Mouse (Mus musculus): ENCODE results near the gene Rapgef4.

Gene Rapgef4

GRCm38 (mm10) chr2:72269651-72270341, 288.8 kb downstream of the Rapgef4 start:
- no peak for DNase-seq (ENCODE audit: low spot score in 2 of 2)

- no peak for DNase-seq (ENCODE audit: low spot score in 2 of 2)
Measured at GRCm38 (mm10) chr2:72278247-72278873, 297.3 kb downstream of the Rapgef4 start.

DNA sequence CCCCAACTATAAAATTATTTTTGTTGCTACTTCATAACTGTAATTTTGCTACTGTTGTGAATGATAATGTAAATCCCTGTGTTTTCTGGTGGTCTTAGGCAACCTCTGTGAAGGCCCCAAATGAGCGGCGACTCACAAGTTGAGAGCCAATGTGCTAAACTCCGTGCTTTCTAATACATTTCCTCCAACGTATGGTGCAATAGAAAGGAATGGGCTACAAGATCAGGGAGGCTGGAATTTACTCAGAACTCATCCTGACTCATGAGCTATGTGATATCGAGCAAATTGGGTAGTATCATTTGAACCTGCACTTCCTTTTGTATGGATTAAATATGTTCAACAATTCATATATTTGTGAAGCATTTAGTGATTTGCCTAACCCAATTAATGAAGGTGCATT, 299.5 kb downstream of the Rapgef4 start:
- DNase-seq (ENCODE audit: low spot score in 2 of 2), result no peak

DNA sequence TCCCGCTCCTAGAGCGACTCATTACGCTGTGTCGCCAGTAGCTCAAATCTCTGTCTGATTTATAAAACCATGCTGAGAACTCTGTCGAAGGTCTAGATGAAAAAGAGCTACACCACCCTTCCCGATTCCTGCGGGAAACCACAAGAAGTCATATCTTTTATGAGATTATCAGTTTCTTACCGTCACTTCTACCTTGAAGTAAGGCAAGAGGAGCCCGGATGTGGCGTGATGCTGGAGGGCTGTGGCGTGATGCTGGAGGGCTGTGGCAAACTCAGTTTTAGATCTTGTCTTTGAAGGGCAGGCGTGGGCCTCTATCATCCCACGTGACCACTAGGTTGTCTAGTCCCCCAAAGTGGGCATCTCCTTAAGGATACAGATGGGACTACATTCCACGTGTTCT, 300.9 kb downstream of the Rapgef4 start:
- no peak for DNase-seq (ENCODE audit: low spot score in 2 of 2)

GRCm38 (mm10) chr2:72282733-72283132, 301.7 kb downstream of the Rapgef4 start:
- no peak for DNase-seq (ENCODE audit: low spot score in 2 of 2)

DNA sequence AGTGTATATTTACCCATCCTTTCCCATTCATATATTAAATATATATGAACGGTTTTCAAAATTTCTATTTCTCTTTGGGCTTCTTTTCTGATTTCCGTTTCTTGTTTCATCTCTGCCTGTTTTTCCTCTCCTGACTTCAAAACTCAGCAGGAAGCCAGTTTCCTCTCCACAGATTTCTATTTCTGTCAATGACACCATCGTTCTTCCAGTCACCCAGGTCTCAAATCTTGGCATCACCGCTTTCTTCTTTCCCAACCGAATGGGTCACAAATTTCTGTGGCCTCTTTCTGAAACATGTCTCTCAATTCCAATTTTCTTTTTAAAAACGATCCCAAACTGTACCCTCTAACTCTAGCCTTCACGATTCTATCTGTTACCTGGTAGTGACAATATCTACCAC, 303.6 kb downstream of the Rapgef4 start:
- DNase-seq (ENCODE audit: low spot score in 2 of 2), result no peak

GRCm38 (mm10) chr2:72285256-72285887, 304.3 kb downstream of the Rapgef4 start, which contains the start of gene Map3k20:
Map3k20 (plus strand) TSS chr2:72285637.
- DNase-seq (ENCODE audit: low spot score in 2 of 2), result peak; percentile 24 to 28

DNA sequence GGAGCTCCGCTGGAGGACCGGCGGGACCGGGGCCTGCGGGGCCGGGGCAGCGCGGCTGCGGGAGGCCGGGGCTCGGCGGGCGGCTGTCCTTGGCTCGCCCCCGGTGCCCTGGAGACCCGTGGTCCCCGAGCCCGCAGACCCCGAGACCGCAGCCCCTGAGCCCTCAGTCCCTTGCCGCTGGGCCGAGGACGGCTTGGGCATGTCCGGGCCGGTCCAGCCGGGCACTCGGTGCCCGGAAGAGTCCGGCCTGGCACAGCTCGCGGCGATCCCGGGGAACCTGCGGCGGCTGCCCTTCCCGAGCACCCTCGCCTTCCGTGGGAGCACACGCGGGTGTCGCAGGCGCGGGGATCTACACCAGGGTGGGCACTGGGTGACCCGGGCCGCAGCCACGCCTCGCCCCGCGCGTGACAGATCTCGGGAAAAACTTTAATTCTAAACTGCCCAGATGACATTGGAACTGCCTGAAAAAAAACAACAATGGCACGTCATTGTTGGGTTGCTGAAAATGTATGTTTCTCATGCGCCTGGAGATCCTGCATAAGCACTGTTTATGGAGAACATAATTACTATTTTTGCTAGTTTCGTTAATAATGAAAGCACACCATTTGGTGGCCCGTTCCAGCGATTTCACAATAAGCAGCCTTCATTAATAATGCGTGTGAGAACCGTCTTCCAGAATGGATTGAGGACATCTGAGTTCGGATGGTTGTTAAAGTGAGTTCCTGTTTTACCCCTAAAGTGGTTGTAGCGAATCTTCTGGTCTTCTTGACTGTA, 305.0 kb downstream of the Rapgef4 start:
- no peak for DNase-seq (ENCODE audit: low spot score in 2 of 2)

GRCm38 (mm10) chr2:72287142-72287541, 306.1 kb downstream of the Rapgef4 start:
- no peak for DNase-seq (ENCODE audit: low spot score in 2 of 2)

- DNase-seq (ENCODE audit: low spot score in 2 of 2), result no peak
Measured at GRCm38 (mm10) chr2:72288932-72289534, 308.0 kb downstream of the Rapgef4 start.

- DNase-seq (ENCODE audit: low spot score in 2 of 2), result no peak
Measured at GRCm38 (mm10) chr2:72291103-72291502, 310.1 kb downstream of the Rapgef4 start.

DNA sequence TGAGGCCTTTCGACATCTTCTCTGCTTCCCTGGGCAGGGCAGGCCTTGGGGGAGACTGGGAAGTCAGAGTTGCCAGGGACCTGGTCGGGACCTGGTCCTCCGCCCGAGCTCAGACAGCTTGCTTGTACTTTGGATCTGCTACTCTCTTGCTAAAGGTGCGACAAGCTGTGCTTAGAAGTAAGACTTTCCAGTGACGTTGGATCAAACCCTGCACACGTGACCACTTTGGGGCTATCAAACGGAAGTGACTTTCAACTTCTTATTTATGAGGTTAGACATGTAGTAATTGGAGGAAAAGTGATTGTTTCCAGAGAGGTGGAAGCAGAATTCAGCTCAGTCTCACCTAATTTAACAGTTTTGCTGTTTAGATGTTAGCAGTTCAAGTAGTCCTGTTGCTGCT, 311.5 kb downstream of the Rapgef4 start:
- DNase-seq (ENCODE audit: low spot score in 2 of 2), result no peak

DNA sequence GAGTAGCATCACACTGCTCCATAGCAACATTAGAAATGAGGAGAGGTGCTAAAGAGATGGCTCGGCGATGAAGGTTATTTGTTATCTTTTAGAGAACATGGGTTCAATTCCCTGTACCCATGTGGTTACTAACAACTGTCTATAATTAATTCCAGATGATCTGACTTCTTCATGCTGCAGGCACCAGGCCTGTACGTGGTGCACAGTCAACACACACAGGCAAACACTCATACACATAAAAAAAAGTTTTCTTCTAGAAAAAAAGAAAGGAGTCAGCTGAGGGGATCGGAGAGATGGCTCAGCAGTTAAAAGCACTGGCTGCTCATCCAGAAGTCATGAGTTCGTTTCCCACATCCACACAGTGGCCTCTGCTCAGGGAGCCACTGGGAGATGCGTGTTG, 314.0 kb downstream of the Rapgef4 start:
- no peak for DNase-seq (ENCODE audit: low spot score in 2 of 2)

DNA sequence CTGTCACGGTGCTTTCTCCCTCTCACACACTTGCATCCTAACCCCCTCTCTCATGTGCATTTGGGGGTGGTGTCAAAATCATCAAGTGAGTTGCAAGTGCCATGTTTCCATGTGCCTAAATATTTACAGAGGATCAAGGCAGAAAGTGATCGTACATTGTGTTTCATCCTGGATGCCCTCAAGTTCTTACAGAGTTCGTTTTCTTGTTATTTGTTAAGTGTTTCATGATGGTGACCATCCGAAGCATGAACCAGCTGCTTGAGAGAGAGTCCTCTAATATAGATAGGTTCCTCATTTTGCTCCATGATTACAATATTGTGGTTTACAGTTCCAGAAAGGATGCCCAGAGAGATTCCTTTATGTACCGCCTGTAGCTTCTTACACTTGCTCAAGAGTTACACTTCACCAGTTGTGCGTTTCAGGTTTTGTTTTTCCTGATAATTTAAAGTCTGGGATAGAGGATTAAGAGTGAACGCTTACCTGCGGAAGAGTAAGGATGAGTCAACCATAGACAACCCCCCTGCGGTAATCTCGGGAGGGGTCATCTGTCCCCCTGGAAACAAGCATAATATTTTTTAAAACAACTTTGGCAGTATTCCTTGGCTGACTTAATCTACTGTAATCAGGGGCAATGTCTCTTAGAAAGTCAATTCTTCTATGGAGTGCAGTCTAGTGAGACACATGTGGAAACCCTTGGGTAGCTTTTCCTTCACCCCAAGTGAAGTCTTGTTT, 316.1 kb downstream of the Rapgef4 start:
- DNase-seq (ENCODE audit: low spot score in 2 of 2), result no peak

DNA sequence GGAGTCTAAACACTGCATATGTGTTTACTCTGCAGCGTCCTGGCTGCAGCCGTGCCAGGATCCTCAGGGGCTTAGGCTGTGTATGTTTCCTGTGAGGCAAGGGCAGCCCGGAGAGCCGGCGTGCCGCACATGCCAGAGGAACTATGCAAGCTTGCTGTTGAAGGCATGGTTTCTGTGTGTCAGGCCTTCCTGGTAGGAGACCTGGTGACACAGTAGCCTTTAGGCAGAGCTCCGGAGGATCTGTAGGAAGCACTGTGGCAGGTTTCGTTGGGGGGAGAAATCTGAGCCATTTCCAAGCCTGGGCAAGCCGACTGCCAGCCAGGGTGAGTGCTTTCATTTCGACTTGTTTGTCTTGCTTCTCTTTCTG, 316.7 kb downstream of the Rapgef4 start:
- DNase-seq (ENCODE audit: low spot score in 2 of 2), result no peak

DNA sequence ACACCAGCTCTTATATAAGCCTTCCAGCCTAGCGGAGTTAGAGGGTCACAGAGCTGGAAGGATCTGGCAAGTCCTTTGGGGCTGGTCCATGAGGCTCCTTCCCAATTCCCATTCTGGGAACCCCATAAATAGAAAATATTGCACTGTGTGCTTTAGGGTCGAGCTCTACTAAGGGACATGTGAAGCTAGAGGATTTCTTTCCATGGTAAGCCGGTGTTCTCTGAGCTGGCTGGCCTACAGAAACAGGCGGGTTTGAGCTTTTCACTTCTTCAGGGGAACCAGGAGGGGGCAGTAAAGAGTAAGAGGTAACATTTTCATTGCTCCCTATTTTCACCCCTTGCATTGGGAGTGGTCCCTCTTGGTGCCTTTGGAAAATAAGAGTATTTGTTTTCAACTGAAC, 317.4 kb downstream of the Rapgef4 start:
- peak in 1 of 2 experiments; percentile 4 for DNase-seq (ENCODE audit: low spot score in 2 of 2)

DNA sequence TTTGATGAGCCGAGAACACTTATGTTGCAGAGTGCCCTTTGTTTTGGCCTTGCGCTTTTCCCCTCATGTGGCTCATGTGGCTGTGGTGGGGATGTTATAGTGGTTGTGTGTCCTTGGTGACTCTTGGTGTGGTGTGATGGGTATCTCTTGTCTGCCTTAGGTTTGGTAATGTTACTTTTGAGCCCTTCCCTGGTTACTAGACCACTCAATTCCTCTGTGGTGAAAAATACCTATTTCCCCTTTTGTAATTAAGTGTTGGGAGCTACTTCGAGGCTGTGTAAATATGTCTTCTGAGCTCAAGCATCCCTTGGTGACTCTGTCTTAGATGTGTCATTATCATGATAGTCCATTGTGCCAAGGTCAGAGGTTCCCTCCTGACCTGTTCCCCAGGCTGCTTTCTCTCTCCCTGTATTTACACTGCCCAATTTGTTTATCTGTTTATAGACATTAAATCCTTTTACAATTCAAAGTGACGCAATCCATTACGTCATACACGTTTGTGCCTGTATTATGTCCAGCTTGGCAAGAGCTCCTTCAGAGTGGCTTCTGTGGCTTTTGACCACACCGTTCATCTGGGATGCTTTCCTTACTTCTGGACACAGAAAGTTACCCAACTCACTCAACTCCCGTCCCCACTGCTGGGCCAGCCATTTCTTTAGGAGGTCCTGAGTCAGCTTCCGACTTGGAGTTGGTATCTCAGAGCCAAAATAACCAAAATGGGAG, 320.3 kb downstream of the Rapgef4 start:
- DNase-seq (ENCODE audit: low spot score in 2 of 2), result no peak

- no peak for DNase-seq (ENCODE audit: low spot score in 2 of 2)
Measured at GRCm38 (mm10) chr2:72305738-72306137, 324.7 kb downstream of the Rapgef4 start.
